Mouse (Mus musculus): Measurements from ENCODE around the gene Nckap5.

- TF ChIP-seq CTCF (IDR thresholded peaks at IDR 0.05; ENCODE audit: low read depth) (no peak), EP300 (IDR thresholded peaks at IDR 0.05; ENCODE audit: low read depth) (no peak)
Observed at GRCm38 (mm10) chr1:126799379-126799798, 31.2 kb downstream of the Nckap5 start.

Measured in liver, embryonic 14.5 days (tissue).